Mouse (Mus musculus): ENCODE measurements at regions not wholly inside any gene's neighbourhood (a gene's known extent, or its start where the extent isn't known, plus 50 kb on each side); places are given as distances from the start of the nearest gene placed in this dataset.

GRCm38 (mm10) chr1:73088494-73088893 lies 72.8 kb upstream of the Tnp1 start:
- no peak for TF ChIP-seq CTCF (IDR thresholded peaks at IDR 0.05 in 2 of 3, conservative IDR thresholded peaks at IDR 0.05 in 1 of 3; ENCODE audit: control insufficient read depth in 1 of 3, insufficient read depth in 1 of 3, low read depth in 2 of 3, low read length in 3 of 3, poor library complexity in 1 of 3, severe bottlenecking in 1 of 3)
- no peak for TF ChIP-seq MYB (IDR thresholded peaks at IDR 0.05; ENCODE audit: low read depth, low read length)
- no peak for TF ChIP-seq UBTF (IDR thresholded peaks at IDR 0.05; ENCODE audit: borderline replicate concordance, insufficient read depth, low read depth, low read length)
- TF ChIP-seq USF1 (IDR thresholded peaks at IDR 0.05; ENCODE audit: low read depth, low read length), result no peak
- TF ChIP-seq MXI1 (IDR thresholded peaks at IDR 0.05; ENCODE audit: low read depth, low read length), result no peak
- TF ChIP-seq TAL1 (IDR thresholded peaks at IDR 0.05; ENCODE audit: low read length), result no peak
- no peak for TF ChIP-seq TCF12 (IDR thresholded peaks at IDR 0.05; ENCODE audit: low read depth, low read length)
- no peak for TF ChIP-seq BHLHE40 (IDR thresholded peaks at IDR 0.05; ENCODE audit: borderline replicate concordance, low read depth, low read length)
- TF ChIP-seq POLR2A (IDR thresholded peaks at IDR 0.05; ENCODE audit: control insufficient read depth in 1 of 2, insufficient read depth in 1 of 2, low read depth in 1 of 2, low read length in 2 of 2, poor library complexity in 1 of 2), result no peak
- no peak for TF ChIP-seq ZKSCAN1 (IDR thresholded peaks at IDR 0.05; ENCODE audit: low read depth, low read length)
- no peak for TF ChIP-seq GATA1 (IDR thresholded peaks at IDR 0.05; ENCODE audit: low read depth, low read length)
- TF ChIP-seq KAT2A (conservative IDR thresholded peaks at IDR 0.05; ENCODE audit: low read depth, low read length), result no peak
- no peak for TF ChIP-seq NRF1 (IDR thresholded peaks at IDR 0.05; ENCODE audit: insufficient read depth, low read depth, low read length, poor library complexity, severe bottlenecking)
- TF ChIP-seq E2F4 (IDR thresholded peaks at IDR 0.05; ENCODE audit: borderline replicate concordance, low read depth, low read length), result no peak
- TF ChIP-seq MEF2A (IDR thresholded peaks at IDR 0.05; ENCODE audit: extremely low read depth, insufficient replicate concordance, low read depth, low read length, poor library complexity, severe bottlenecking), result no peak
- no peak for TF ChIP-seq ELF1 (IDR thresholded peaks at IDR 0.05; ENCODE audit: low read depth, low read length)
- no peak for TF ChIP-seq USF2 (IDR thresholded peaks at IDR 0.05; ENCODE audit: borderline replicate concordance in 1 of 2, insufficient read depth in 1 of 2, low read depth in 1 of 2, low read length in 2 of 2)
- TF ChIP-seq ZC3H11A (IDR thresholded peaks at IDR 0.05; ENCODE audit: low read depth, low read length), result no peak
- TF ChIP-seq NELFE (IDR thresholded peaks at IDR 0.05; ENCODE audit: low read depth, low read length), result no peak
- no peak for TF ChIP-seq MAZ (IDR thresholded peaks at IDR 0.05; ENCODE audit: low read depth, low read length)
- DNase-seq (ENCODE audit: low read depth, low spot score), result no peak
- no peak overlapping the region for H3K4me3 ChIP-seq (ENCODE audit: control insufficient read depth in 1 of 2, insufficient read depth in 1 of 2, low read depth in 2 of 2, low read length in 2 of 2)
- H3K27me3 ChIP-seq (ENCODE audit: control insufficient read depth in 1 of 2, insufficient read depth in 2 of 2, low read length in 2 of 2), result no peaks in the 10 kb centered on the region
- H3K36me3 ChIP-seq (ENCODE audit: control insufficient read depth in 1 of 2, insufficient read depth in 2 of 2, low read length in 2 of 2), result no peaks in the 10 kb centered on the region
- H3K9me3 ChIP-seq (replicated peaks; ENCODE audit: insufficient read depth, low read length), result no peaks in the 10 kb centered on the region
- no peaks in the 10 kb centered on the region for H3K4me1 ChIP-seq (ENCODE audit: control insufficient read depth in 1 of 2, insufficient read depth in 2 of 2, low read length in 2 of 2)
- no peak overlapping the region for H3K9ac ChIP-seq (ENCODE audit: control insufficient read depth, low read depth, low read length, poor library complexity, severe bottlenecking)
- H3K79me2 ChIP-seq (ENCODE audit: control insufficient read depth, insufficient read depth, low read length, poor library complexity), result no peaks in the 10 kb centered on the region
- H3K27ac ChIP-seq (ENCODE audit: control insufficient read depth, low read depth, low read length), result no peak overlapping the region

GRCm38 (mm10) chr1:73084946-73085345 lies 69.2 kb upstream of the Tnp1 start:
- no peak overlapping the region for H3K9ac ChIP-seq (ENCODE audit: control insufficient read depth, low read depth, low read length, poor library complexity, severe bottlenecking)
- no peaks in the 10 kb centered on the region for H3K36me3 ChIP-seq (ENCODE audit: control insufficient read depth in 1 of 2, insufficient read depth in 2 of 2, low read length in 2 of 2)
- no peak for TF ChIP-seq MAZ (IDR thresholded peaks at IDR 0.05; ENCODE audit: low read depth, low read length)
- no peak for TF ChIP-seq BHLHE40 (IDR thresholded peaks at IDR 0.05; ENCODE audit: borderline replicate concordance, low read depth, low read length)
- no peak for TF ChIP-seq MYB (IDR thresholded peaks at IDR 0.05; ENCODE audit: low read depth, low read length)
- TF ChIP-seq ZNF384 (IDR thresholded peaks at IDR 0.05; ENCODE audit: low read depth, low read length), result no peak
- no peak for TF ChIP-seq TCF12 (IDR thresholded peaks at IDR 0.05; ENCODE audit: low read depth, low read length)
- no peak for TF ChIP-seq UBTF (IDR thresholded peaks at IDR 0.05; ENCODE audit: borderline replicate concordance, insufficient read depth, low read depth, low read length)
- TF ChIP-seq GATA1 (IDR thresholded peaks at IDR 0.05; ENCODE audit: low read depth, low read length), result no peak
- no peak for TF ChIP-seq USF2 (IDR thresholded peaks at IDR 0.05; ENCODE audit: borderline replicate concordance in 1 of 2, insufficient read depth in 1 of 2, low read depth in 1 of 2, low read length in 2 of 2)
- TF ChIP-seq HCFC1 (IDR thresholded peaks at IDR 0.05; ENCODE audit: low read depth, low read length), result no peak
- TF ChIP-seq MXI1 (IDR thresholded peaks at IDR 0.05; ENCODE audit: low read depth, low read length), result no peak
- no peak for TF ChIP-seq TBP (IDR thresholded peaks at IDR 0.05; ENCODE audit: low read depth, low read length)
- no peak for TF ChIP-seq MEF2A (IDR thresholded peaks at IDR 0.05; ENCODE audit: extremely low read depth, insufficient replicate concordance, low read depth, low read length, poor library complexity, severe bottlenecking)
- no peaks in the 10 kb centered on the region for H3K4me1 ChIP-seq (ENCODE audit: control insufficient read depth in 1 of 2, insufficient read depth in 2 of 2, low read length in 2 of 2)
- no peak overlapping the region for H3K27ac ChIP-seq (ENCODE audit: control insufficient read depth, low read depth, low read length)
- H3K27me3 ChIP-seq (ENCODE audit: control insufficient read depth in 1 of 2, insufficient read depth in 2 of 2, low read length in 2 of 2), result no peaks in the 10 kb centered on the region
- no peak overlapping the region for H3K4me3 ChIP-seq (ENCODE audit: control insufficient read depth in 1 of 2, insufficient read depth in 1 of 2, low read depth in 2 of 2, low read length in 2 of 2)
- H3K79me2 ChIP-seq (ENCODE audit: control insufficient read depth, insufficient read depth, low read length, poor library complexity), result no peaks in the 10 kb centered on the region
- no peak for DNase-seq (ENCODE audit: low read depth, low spot score)
- no peaks in the 10 kb centered on the region for H3K9me3 ChIP-seq (replicated peaks; ENCODE audit: insufficient read depth, low read length)
